Mouse (Mus musculus): Measurements from ENCODE around the gene Gm11084.

Gm11084 gene

GRCm38 (mm10) chr2:72952979-72953378, 33.5 kb downstream of the Gm11084 start:
- DNase-seq (ENCODE audit: extremely low read depth, insufficient read length, low spot score) = no peak

GRCm38 (mm10) chr2:72935937-72936336, 50.6 kb downstream of the Gm11084 start:
- no peak for DNase-seq (ENCODE audit: extremely low read depth, insufficient read length, low spot score)

- no peak for DNase-seq (ENCODE audit: extremely low read depth, insufficient read length, low spot score)
Observed at GRCm38 (mm10) chr2:72932186-72932585, 54.3 kb downstream of the Gm11084 start.

- DNase-seq (ENCODE audit: extremely low read depth, insufficient read length, low spot score) = no peak
Observed at GRCm38 (mm10) chr2:72924981-72925380, 61.5 kb downstream of the Gm11084 start.
